Mouse (Mus musculus) heart, embryonic 15.5 days (tissue): ENCODE measurements around the gene Gm8229. TPM values are rescaled to one million over a fixed set of nuclear protein-coding genes. Genes with fewer than 3 reads are reported as not detected.
"Not testable (repeated sequence)": the region's sequence is repeated elsewhere in the genome, so short reads cannot be mapped to it uniquely, and the experiment has no call there.

Source experiments
- ATAC-seq: fragments of 200-750 bp; cut with Nextera tagmentation; replicated peaks from 2 replicates; pipeline ENCODE4 v1.8.0; 2017; ENCODE audit warnings: low read depth, moderate TSS enrichment; ENCODE audit not compliant: insufficient number of reproducible peaks, insufficient read depth, low FRiP score
- H3K27ac ChIP-seq: fragments of 300-500 bp; sonication (generic); 2 replicates; pipeline ENCODE4 v1.5.1; 2015; ENCODE audit warnings: mild to moderate bottlenecking, inconsistent platforms
- H3K27me3 ChIP-seq: fragments of 300-500 bp; sonication (generic); 2 replicates; pipeline ENCODE4 v1.6.1; 2015; ENCODE audit warnings: inconsistent platforms
- H3K36me3 ChIP-seq: fragments of 300-500 bp; sonication (generic); 2 replicates; pipeline ENCODE4 v1.6.1; 2015; ENCODE audit warnings: mild to moderate bottlenecking, inconsistent platforms
- H3K4me1 ChIP-seq: fragments of 300-500 bp; sonication (generic); replicated peaks from 2 replicates; pipeline ENCODE4 v1.6.1; 2015; ENCODE audit warnings: inconsistent platforms
- H3K4me2 ChIP-seq: fragments of 300-500 bp; sonication (generic); 2 replicates; pipeline ENCODE4 v1.6.1; 2015; ENCODE audit warnings: inconsistent platforms, mild to moderate bottlenecking, moderate library complexity
- H3K4me3 ChIP-seq: fragments of 300-500 bp; sonication (generic); 2 replicates; pipeline ENCODE4 v1.5.1; 2015; ENCODE audit warnings: mild to moderate bottlenecking, inconsistent platforms
- H3K9ac ChIP-seq: fragments of 300-500 bp; sonication (generic); 2 replicates; pipeline ENCODE4 v1.6.1; 2015; ENCODE audit warnings: mild to moderate bottlenecking, inconsistent platforms
- H3K9me3 ChIP-seq: fragments of 300-500 bp; sonication (generic); replicated peaks from 2 replicates; pipeline ENCODE4 v1.6.1; 2016; ENCODE audit warnings: inconsistent platforms
- WGBS: fragments of 180-500 bp; shearing (Covaris S2); methylation state at CpG from one replicate; pipeline ENCODE4 v1.1.7; 2015; ENCODE audit warnings: mixed read lengths; 5-methylcytosine and 5-hydroxymethylcytosine counted together
- polyA plus RNA-seq: library from polyadenylated mRNA; unstranded; fragments of >200 nt; fragmentation: Nextera tagmentation; extraction: Ambion mirVana; gene quantifications from 2 replicates; pipeline ENCODE4 v1.2.1, GENCODE M21; 2015

Gm8229 gene
- not detected in 2 replicates for polyA plus RNA-seq

- H3K27ac ChIP-seq, H3K4me1 ChIP-seq, H3K36me3 ChIP-seq, H3K9ac ChIP-seq, H3K27me3 ChIP-seq, ATAC-seq, H3K4me2 ChIP-seq, H3K4me3 ChIP-seq, H3K9me3 ChIP-seq: not testable (repeated sequence)
- 81% methylated on average over 4 of the region's 4 CpGs for WGBS
Measured at GRCm38 (mm10) chr14:44365057-44365456, at the start of gene Gm8229. Gene Gm8229, plus strand, starts transcription at chr14:44365357.

GRCm38 (mm10) chr14:44338484-44338883, 26.7 kb upstream of the Gm8229 start, which contains the start of gene Gm5930:
Gene Gm5930, minus strand, starts transcription at chr14:44338584.
- H3K4me3 ChIP-seq, ATAC-seq, H3K4me1 ChIP-seq, H3K36me3 ChIP-seq, H3K27me3 ChIP-seq, H3K9ac ChIP-seq, H3K27ac ChIP-seq, H3K4me2 ChIP-seq, H3K9me3 ChIP-seq: not testable (repeated sequence)
- 100% methylated on average over 1 of the region's 2 CpGs for WGBS

GRCm38 (mm10) chr14:44361416-44361815, 3.7 kb upstream of the Gm8229 start:
- not testable (repeated sequence) for ATAC-seq, H3K9me3 ChIP-seq, H3K27me3 ChIP-seq, H3K9ac ChIP-seq, H3K4me1 ChIP-seq, H3K4me3 ChIP-seq, H3K27ac ChIP-seq, H3K36me3 ChIP-seq, H3K4me2 ChIP-seq
- 33% methylated on average over 2 of the region's 2 CpGs for WGBS

GRCm38 (mm10) chr14:44362301-44362700, 2.9 kb upstream of the Gm8229 start:
- not testable (repeated sequence) for H3K4me3 ChIP-seq, H3K4me1 ChIP-seq, H3K27me3 ChIP-seq, ATAC-seq, H3K36me3 ChIP-seq, H3K9me3 ChIP-seq, H3K9ac ChIP-seq, H3K4me2 ChIP-seq, H3K27ac ChIP-seq

GRCm38 (mm10) chr14:44384233-44384632, 19.1 kb downstream of the Gm8229 start:
- H3K4me3 ChIP-seq, H3K27me3 ChIP-seq, H3K36me3 ChIP-seq, H3K9ac ChIP-seq, ATAC-seq, H3K4me1 ChIP-seq, H3K9me3 ChIP-seq, H3K27ac ChIP-seq, H3K4me2 ChIP-seq: not testable (repeated sequence)
- WGBS: 77% methylated on average over 4 of the region's 4 CpGs

- H3K4me2 ChIP-seq, H3K4me1 ChIP-seq, H3K4me3 ChIP-seq, ATAC-seq, H3K27ac ChIP-seq, H3K9me3 ChIP-seq, H3K27me3 ChIP-seq, H3K36me3 ChIP-seq, H3K9ac ChIP-seq: not testable (repeated sequence)
- WGBS: no CpG with 5 or more reads among the region's 2 CpGs
Measured at GRCm38 (mm10) chr14:44410588-44410987, 45.4 kb downstream of the Gm8229 start, which contains the start of gene Gm3371. Gene Gm3371, minus strand, starts transcription at chr14:44410688.

Other genes with a start within 250 kb of the Gm8229 start
- gene Gm3327, start 241.5 kb upstream of the Gm8229 start, polyA plus RNA-seq: not detected in 2 replicates
- gene Gm8212, start 167.7 kb upstream of the Gm8229 start, polyA plus RNA-seq: not detected in 2 replicates
- gene 4930503E14Rik, start 152.1 kb upstream of the Gm8229 start, polyA plus RNA-seq: not detected in 2 replicates
- gene Gm8220, start 79.8 kb upstream of the Gm8229 start, polyA plus RNA-seq: not detected in 2 replicates
- not detected in 2 replicates for gene Gm5930, start 26.8 kb upstream of the Gm8229 start, polyA plus RNA-seq
- not detected in 2 replicates for gene Gm3371, start 45.3 kb downstream of the Gm8229 start, polyA plus RNA-seq
- gene Gm8232, start 68.3 kb downstream of the Gm8229 start, polyA plus RNA-seq: not detected in 2 replicates
- gene BC061237, start 127.1 kb downstream of the Gm8229 start, polyA plus RNA-seq: not detected in 2 replicates
- gene Gm17093, start 152.9 kb downstream of the Gm8229 start, polyA plus RNA-seq: not detected in 2 replicates
- gene Gm8247, start 217.8 kb downstream of the Gm8229 start, polyA plus RNA-seq: not detected in 2 replicates